Mouse (Mus musculus) cerebellum, adult 11-12 months (tissue): ENCODE measurements around the gene Zscan10.
"Not testable (repeated sequence)": the region's sequence is repeated elsewhere in the genome, so short reads cannot be mapped to it uniquely, and the experiment has no call there.

Source experiments
- DNase-seq: peaks from one replicate; pipeline ENCODE4 v3.0.0; 2022

The Zscan10 gene

DNA sequence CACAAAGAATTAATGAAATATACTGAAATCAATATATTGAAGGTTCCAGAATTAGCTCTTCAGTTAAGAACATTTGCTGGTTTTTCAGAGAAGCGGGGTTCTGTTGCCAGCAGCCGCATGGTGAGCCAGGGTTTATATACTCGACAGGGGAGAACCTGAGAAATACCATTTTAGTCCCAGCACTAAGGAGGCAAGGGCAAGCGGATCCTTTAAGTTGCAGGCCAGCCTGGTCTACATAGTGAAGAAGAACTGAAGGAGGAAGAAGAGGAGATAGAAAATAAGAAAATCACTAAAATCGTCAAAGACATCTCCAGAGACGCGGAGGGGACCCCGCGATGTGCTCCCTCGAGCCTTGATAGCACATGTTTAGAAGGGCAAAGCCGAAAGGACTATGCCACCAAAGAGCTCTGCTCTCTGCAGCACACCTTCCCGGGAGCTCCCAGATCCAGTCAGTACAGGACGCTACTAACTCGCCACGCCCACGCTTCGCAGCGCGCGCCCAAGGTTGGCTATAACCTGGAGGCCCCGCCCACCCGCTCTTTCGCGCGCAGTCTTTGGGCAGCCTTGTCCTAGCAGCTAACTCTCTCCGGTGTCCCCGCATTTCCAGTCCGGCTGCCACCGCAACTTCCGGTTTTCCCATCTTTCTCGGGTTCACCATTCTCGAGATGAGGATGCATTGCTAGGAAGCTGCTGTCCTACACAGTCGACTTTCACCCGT lies 8.3 kb upstream of the Zscan10 start:
- DNase-seq: peak; percentile 99

DNA sequence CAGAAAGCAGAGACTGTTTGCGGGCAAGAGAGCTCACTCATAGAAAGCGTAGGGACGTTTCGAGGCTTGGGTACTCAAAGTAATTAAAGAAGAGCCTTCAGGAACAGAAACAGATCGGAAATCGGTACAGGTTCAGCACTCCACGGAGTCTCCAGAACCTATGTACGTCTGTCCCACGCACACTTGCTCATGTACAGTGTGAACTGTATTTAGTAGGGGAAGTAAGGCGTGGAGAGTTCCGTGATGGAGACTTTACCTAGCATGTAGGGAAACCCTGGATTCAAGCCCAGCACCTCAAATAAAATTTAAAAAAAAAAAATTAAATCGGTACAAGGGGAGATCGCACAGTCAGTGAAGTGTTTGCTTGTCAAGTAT lies 7.7 kb upstream of the Zscan10 start:
- no peak for DNase-seq

DNA sequence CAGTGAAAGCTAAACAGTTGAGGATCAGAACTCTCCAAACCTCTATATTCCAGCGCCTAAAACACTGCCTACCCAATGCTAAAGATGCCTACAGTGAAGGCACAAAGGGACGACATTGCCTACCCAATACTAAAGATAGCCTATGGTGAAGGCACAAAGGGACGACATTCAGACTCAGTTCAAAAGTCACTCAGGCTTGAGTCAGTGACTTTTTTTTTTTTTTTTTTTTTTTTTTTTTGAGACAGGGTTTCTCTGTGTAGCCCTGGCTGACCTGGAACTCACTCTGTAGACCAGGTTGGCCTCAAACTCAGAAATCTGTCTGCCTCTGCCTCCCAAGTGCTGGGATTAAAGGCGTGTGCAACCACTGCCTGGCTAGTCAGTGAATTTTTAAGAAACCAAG lies 5.5 kb upstream of the Zscan10 start:
- DNase-seq: not testable (repeated sequence)

DNA sequence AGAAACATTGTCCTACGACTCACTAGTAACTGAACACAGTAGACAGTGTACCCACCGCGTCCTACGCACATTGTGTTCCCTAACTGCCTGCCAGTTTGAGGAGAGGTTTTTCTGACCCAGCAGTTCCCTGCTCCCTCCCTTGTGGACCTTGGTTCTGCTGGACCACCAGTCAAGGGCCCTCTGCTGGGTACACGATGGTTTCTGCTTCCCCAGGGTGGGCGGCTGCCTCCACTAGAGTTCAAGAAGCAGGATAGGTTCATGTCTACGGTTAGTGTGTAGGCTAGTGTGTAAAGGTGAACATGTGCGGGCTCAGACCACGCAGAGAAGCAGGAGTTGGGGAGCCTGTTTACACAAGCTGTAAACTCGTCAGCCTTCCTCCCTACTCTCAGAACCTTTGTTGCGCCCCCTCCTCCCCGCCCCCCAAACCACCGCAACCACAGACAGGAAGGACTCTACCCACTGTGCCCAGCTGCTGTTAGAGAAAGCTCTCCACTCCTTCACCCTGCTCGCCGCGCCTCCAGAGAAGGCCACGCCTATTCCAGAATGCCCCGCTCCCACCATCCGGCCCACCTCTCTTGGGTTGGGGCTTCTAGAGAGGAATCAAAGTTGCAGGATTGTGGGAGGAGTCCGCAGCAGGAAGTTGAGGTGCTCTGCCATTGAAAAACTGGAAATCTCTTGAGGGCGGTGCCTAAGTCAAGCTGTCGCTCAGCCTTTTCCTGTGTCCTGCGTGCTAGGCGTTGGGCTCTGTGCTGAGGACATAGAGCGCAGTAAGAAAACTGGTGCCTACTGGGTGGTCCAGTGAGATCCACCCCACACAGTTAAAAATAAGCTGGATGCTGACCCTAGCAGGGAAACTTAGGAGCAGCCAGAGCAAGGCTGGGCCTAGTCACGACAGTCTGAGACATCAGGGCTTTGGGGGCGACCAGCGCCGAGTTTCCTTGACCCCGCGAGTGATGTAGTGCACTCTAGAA lies 1.8 kb upstream of the Zscan10 start, which contains the start of gene Zfp13:
Gene Zfp13, minus strand, starts transcription at position 906 of the 971 bp plus-strand sequence.
- peak; percentile 80 for DNase-seq

DNA sequence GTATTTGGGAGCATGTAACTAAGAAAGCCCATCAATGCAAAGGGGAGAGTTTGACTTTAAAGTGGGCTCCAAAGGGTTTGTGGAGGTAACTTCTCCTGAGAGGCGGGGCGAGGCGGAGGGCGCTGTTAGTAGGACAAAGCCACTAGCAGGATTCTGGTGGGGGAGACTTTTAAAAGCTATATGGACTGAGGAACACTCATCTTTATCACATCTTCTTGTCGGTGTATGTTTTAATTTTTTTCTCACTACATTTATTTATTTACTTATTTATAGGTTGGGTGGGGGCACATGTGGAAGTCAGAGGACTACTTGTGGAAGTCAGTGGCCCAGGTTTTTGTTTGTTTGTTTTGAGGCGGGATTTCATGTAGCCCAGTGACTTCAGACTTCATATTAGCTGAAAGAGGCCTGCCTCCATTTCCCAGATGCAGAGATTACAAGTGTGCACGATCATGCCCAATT lies 1.0 kb upstream of the Zscan10 start:
- DNase-seq: no peak

DNA sequence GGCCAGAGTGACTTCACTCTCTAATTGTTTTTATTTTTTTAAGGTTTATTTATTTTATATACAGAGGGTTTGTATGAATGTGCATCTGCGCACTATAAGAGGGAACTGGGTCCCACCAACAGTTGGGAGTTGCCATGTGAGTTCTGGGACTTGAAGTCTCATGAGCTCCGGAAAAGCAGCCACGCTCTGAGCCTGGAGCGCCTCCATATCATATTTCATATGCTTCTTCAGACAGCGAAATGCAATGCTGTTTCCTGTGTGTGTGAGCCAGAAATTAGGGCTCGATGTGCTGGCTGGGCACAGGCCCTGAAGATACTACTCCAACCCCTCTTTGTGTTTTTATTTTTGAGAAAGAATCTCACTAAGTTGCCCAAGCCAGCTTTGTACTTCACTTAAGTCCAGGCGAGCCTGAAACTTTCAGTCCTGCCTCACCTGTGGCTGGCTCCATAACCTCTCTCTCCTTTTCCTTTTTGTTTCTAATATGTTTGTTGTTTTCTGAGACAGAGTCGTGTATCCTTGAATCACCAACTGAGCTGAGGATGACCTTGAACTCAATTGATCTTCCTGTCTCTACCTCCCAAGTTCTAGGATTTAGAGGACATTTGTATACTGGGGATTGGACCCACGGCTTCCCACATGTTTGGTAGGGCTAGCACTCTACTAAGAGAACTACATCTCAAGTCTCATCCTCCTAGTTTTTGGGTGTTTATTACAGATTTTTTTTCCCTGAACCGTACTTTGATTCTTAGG lies 1.4 kb downstream of the Zscan10 start:
- DNase-seq: no peak

DNA sequence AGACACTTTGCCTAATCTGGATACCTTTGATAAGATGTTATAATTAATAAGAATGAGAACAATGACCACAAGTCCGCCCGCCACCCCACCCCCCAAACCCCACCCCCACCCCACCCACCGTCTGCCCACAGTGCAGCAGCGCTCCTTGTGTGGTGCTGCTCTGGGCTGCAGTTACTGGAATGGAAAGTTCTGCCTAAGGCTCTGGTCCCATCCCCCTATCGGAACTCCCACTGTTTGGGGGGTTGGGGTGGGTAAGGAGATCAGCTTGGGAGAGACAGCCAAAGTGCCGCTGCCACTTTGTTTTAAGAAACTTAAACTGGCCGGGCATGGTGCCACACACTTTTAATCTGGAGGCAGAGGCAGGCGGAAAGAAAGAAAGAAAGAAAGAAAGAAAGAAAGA lies 2.4 kb downstream of the Zscan10 start:
- no peak for DNase-seq

DNA sequence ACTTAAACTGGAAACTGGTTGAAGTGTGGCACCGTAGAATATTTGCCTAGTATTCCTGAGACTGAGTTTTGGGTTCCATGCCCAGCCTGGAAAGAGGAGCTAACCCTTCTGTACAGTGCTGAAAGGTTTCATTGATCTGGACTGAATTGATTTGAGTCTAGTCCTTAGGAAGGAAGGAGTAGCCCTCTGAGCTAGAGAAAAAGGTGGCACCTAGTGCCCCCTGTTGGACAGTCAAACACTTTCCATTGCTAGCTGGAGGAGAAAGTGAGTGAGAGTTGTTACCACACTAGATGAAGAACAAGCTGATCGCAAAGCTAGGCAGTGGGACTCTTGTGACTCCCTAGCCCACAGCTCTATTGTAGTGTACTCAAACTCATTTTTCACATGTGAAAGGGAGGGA lies 2.9 kb downstream of the Zscan10 start:
- no peak for DNase-seq

DNA sequence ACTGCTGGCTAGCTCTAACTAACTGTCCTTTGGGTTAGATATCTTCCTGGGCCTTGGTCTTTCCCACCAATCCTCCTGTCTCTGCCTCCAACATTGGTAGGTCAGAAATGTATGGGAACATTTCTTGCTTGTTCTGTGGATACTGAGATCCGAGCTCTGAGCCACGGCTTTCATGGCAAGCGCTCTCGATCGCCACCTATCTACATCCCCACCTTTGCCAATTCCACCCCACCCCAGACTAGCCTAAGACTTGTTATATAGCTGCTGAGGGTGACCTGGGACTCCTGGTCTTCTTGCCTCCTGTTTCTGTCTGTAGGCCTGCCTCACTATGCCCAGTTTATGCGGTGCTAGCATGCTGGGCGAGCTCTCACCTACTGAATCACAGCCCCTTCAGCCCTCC lies 3.7 kb downstream of the Zscan10 start:
- no peak for DNase-seq

DNA sequence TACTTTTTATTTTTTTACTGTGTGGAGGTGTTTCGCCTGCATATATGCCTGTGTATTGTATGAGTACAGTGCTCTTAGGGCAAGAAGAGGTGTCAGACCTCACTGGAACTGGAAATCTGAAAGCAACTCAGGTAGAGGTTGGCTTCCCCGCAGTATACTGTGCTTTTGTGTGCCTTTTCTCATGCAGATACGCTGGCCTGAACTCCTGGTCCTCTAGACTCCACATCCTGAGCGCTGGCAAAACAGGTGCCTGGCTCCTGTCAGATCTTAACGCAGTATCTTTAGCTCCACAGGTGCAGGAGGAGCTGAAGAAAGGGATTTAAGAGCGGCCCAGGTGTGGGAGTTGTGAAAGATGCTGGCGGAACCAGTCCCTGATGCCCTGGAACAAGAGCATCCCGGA lies 4.6 kb downstream of the Zscan10 start:
- no peak for DNase-seq

DNA sequence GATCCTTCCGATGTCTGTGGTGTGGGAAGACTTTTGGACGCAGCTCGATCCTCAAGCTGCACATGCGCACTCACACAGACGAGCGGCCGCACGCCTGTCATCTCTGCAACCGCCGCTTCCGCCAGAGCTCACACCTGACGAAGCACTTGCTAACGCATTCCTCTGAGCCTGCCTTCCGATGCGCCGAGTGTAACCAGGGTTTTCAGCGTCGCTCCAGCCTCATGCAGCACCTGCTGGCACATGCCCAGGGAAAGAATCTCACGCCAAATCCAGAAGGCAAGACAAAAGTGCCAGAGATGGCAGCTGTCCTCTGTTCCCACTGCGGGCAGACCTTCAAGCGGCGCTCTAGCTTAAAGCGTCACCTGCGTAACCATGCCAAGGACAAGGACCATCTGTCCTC lies 9.0 kb downstream of the Zscan10 start:
- DNase-seq: peak; percentile 74

DNA sequence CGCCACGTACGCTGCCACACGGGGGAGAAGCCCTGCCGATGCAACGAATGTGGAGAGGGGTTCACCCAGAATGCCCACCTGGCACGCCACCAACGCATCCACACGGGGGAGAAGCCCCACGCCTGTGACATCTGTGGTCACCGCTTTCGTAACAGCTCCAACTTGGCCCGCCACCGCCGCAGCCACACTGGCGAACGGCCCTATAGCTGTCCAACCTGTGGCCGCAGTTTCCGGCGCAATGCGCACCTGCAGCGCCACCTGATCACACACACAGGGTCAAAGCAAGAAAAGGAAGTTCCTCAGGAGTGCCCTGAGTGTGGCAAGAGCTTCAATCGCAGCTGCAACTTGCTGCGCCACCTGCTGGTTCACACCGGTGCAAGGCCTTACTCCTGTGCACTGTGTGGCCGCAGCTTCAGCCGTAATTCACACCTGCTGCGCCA lies 9.7 kb downstream of the Zscan10 start:
- peak; percentile 78 for DNase-seq

DNA sequence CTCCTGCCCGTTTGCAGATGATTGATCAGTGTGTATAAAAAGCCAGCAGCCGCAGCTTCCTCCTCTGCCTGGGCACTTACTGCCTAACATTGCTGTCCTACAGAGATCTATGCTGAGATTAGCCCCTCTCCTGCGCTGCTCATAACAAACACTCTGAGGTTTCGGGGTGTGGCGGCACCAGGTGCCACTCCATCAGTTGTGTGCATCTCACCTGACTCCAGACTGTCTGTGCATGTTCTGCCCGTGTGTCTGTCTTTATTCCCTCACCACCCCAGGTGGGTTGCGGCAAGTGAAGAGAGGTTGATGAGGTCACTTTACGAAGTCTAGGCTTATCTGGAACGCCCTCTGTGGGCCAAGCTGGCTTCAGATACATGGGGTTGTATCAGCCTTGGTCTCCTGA lies 16.4 kb downstream of the Zscan10 start:
- no peak for DNase-seq

DNA sequence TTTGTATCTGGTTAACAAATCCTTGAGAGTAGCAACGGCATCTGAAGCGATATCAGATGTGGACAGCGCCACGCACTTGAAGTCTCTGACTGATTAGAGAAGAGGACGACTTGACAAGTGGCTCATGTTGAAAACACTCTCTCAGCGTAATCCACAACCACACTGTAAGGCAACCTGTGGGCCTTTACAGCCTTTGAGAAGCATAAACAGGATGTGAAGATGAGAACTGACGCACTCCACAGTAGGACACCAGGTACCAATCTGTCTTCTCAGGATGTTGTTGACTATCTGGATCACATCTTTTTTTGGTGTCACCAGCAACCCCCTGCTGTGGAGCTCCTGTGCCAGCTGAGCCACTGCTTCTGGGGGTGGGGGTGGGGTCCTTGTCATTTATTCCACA lies 19.7 kb downstream of the Zscan10 start:
- DNase-seq: no peak

DNA sequence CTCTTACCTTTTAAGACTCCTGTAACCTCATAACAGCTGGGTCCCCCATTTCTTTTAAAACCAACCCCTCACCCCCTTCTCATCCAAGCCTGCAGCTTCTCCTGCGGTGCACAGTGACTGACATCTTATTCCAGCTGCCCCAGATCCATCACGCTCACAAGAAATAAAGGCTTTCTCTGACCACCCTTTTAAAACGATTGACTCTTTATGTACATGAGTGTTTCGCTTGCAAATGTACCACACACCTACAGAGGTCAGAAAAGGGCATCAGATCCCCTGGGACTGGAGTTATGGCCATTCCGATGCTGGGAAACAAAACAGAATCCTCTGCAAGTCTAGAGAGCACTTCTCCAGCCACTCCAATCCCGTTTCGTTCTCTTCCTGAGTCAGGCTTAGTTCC lies 27.2 kb downstream of the Zscan10 start:
- DNase-seq: no peak

DNA sequence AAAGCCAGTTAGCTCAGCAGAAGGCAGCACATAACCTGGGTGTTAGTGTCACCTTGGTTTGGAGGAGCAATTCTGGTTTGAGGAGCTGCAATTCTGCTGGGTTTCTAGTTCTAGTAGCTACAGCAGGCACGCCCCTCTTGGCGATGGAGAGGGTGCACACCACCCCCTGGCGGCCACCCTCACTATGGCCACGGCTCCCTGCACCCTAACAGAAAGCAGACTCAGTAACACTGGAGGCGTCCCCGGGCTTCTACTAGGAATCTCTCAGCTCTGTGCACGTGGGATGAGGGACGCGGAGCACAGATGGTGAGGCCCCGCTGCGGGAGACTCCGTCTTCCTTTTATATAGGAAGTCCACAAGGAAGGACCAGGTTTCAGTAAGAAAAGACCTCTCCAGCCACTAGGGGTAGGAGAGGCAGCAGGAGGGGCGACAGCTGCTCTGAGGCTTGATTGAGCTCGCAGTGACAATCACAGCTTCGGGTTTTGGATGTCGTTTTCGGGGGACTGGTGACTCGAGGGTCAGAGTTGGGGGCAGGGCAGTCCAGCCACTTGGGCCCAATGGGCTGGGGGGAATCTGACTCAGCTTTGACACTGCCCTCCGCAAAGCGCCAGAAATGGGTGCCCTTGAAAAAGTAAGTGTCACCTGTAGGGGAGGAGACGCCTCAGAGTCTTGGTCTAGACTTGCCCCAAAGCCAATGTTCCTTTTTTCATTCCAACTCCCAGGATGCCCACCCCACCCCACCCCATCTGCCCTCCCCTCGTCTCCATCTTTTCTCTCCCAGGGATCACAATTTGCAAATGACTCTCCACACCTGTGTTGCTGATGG lies 29.8 kb downstream of the Zscan10 start:
- DNase-seq: peak; percentile 67

DNA sequence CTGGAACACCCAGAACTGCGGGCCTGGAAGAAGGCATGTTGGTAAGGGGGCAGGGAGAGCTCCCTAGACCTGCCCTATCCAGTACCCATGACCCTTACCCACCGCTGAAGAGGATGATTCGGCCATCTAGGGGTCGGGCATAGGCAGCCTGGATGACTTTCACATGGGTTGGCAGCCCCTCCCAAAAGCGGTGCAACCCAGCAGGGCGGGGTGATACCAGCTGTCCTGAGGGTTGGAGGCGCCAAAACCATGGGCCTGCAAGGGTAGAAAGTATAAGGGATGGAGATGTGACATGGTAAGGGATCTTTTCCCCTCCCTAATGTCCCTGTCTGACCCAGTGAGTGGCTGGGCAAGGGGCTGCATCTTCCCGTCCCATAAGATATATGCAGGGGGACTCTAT lies 30.6 kb downstream of the Zscan10 start:
- DNase-seq: no peak

DNA sequence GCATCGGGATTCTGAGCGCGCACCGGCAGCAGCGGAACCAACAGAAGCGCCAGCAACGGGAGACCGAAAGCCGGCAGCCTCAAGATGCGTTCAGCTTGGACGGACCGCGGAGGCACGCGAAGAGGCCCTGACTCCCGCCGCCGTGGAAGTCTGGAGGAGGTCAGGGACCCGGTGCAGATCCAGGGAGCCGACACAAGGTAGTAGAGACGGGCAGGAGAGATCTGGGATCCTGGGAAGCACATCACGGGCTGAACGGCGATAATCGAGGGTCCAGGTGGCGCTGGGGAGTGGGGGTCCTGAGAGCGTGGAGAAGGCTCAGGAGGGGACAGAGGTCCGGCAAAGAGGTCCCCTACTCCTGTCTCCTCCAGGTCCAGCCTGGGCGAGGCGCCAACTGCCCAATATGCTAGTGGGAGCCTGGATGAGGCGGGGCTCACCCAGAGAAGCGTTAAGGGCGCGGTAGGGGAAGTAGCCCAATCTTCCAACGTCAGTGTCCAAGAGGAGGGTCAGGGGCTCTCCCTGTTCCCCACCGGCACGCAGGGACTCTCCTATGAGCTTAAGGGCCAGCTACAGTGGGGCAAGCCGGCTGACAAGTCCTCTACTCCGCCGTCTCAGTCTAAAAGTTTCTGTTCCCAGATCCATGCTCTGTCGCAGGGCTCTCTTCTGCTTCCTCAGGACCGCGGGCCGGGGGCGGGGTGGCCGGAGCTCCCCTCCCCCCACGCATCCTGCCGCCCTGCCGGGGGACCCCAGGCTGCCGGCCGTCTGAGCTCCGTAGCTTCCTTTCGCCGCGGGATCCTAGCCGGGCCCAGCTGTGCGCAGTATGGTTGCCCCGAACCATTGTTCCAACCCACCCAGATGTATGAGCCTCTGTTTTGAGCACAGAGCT lies 44.2 kb downstream of the Zscan10 start, which contains the start of gene Mmp25:
Gene Mmp25, minus strand, starts transcription at position 665 of the 883 bp plus-strand sequence.
- no peak for DNase-seq

DNA sequence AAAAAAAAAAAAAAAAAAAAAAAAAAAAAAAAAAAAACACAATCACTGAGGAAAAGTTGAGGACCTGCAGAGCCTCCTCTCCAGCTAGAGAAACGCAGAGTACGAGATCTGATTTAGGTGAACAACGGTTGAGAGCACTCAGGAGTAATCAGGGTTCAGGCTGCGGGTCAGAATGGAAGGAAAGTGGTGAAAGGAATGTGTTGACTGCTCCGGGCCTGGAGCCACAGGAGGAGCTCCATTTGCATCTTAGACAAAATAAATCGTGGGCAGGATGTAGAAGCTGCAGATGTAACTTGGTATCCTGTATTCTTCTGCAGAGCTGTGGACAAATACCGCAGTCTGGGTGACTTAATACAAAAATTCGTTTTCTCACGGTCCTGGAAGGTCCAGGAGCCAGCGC lies 45.2 kb downstream of the Zscan10 start:
- DNase-seq: no peak

DNA sequence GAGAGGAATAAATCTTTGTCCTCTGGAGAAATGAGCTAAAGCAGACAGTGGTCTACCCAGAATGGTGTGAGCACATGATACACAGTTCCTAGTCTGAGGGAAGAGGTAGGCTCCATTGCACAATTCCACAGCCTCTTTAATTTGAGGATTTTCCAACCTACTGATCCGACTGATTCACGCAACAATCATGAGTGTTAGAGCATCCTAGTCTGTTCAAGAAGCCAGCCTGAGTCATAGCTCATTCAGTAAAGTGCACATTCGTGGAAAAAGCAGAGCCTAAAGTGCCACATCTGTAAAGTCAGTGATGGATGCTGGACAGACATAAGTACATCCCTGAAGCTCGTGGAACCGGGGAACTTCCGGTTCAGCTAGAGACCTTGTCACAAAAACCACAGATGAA lies 50.7 kb downstream of the Zscan10 start:
- DNase-seq: no peak

DNA sequence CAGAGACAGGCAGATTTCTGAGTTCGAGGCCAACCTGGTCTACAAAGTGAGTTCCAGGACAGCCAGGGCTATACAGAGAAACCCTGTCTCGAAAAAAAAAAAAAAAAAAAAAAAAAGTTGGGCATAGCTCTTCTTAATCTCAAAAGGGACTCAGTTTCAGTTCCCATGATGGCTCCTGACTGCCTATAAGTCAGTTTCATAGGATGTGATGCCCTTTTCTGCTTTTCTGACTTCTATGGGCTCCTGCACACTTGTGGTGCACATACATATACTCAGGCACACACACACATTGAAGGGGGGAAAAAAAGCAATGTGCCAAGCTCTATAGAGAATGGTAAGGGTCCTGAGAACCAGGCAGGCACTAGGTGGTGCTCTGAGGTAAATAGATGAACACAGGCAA lies 52.7 kb downstream of the Zscan10 start:
- no peak for DNase-seq
